Mouse (Mus musculus): ENCODE measurements around the gene Slc39a11. TPM values are rescaled to one million over a fixed set of nuclear protein-coding genes. Genes with fewer than 3 reads are reported as not detected.

Gene Slc39a11
- polyA plus RNA-seq, 1 experiment from 2014 or later: 26.3 TPM

GRCm38 (mm10) chr11:113268831-113269319, 381.0 kb downstream of the Slc39a11 start:
- Histone ChIP-seq H3K9ac (no peak overlapping the region), H3K4me3 (no peak overlapping the region), H3K4me2 (no peak overlapping the region), H3K4me1 (peaks cover 40% of the 10 kb centered on the region), H3K36me3 (no peaks in the 10 kb centered on the region), H3K27me3 (no peaks in the 10 kb centered on the region), H3K9me3 (no peaks in the 10 kb centered on the region), H3K27ac (no peak overlapping the region)
- 93% methylated on average over 8 of the region's 8 CpGs for WGBS
- ATAC-seq (ENCODE audit: insufficient number of reproducible peaks, insufficient read depth, low FRiP score, low TSS enrichment, low read depth): no peak

DNA sequence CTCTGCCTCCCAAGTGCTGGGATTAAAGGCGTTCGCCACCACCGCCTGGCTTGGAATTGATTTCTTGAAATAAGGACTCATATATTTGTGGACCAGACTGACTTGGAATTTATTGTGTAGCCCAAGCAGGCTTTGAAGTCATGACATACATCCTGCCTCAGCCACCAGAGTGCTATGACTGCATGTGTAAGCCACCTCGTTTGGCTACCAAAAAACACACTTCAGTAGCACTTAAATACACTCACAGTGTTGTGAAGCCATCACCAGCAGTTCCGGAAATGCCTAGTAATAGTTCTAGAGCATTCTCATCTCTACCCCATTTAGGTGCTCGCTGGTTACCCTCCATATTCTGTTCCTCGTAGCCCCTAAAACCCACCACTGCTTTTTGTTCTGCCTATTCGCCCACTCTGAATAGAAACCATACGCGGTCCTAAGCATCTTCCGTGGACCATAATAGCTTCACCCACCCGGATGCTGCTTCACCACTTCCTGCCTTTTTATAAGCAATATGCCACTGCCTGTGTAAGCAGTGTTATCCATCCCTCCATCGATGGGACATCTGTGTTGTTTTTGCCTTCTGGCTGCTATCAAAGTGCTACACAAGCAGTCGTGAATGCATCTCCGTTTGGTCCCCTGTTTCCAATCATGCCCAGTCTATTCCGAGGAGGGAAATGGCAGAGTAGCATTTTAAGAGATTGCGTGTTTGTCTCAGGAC, 382.2 kb downstream of the Slc39a11 start:
- no peaks in the 10 kb centered on the region for H3K9me3 ChIP-seq
- H3K27ac ChIP-seq: no peak overlapping the region
- H3K36me3 ChIP-seq: no peaks in the 10 kb centered on the region
- no peak for ATAC-seq (ENCODE audit: insufficient number of reproducible peaks, insufficient read depth, low FRiP score, low TSS enrichment, low read depth)
- no peaks in the 10 kb centered on the region for H3K27me3 ChIP-seq
- WGBS: 60% methylated on average over 17 of the region's 17 CpGs
- peaks cover 35% of the 10 kb centered on the region for H3K4me1 ChIP-seq
- H3K4me3 ChIP-seq: no peak overlapping the region
- H3K9ac ChIP-seq: no peak overlapping the region
- H3K4me2 ChIP-seq: no peak overlapping the region

GRCm38 (mm10) chr11:113266706-113267105, 383.2 kb downstream of the Slc39a11 start:
- H3K27me3 ChIP-seq: no peaks in the 10 kb centered on the region
- no peaks in the 10 kb centered on the region for H3K36me3 ChIP-seq
- H3K9ac ChIP-seq: no peak overlapping the region
- H3K9me3 ChIP-seq: no peaks in the 10 kb centered on the region
- WGBS: 42% methylated on average over 4 of the region's 4 CpGs
- H3K27ac ChIP-seq: no peak overlapping the region
- H3K4me1 ChIP-seq: peaks cover 38% of the 10 kb centered on the region
- ATAC-seq (ENCODE audit: insufficient number of reproducible peaks, insufficient read depth, low FRiP score, low TSS enrichment, low read depth): no peak
- no peak overlapping the region for H3K4me2 ChIP-seq
- no peak overlapping the region for H3K4me3 ChIP-seq

DNA sequence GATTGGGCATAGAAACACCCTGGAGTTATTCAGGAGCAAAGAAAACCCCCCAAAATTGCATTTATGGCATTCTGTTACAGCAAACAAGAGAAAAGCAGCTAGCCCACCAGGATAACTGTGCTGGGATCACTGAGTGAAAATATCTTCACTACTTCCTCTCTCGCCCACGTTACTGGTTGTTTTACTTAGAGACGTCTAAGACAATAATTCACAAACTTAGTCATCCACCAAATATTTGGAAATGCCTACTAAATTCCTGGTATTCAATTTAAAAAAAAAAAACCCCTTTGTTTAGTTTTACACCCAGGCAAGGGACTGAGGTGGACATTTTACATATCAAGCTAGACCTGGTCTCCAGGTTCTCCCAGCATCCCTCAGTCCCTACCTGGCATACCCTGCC, 384.3 kb downstream of the Slc39a11 start:
- no peaks in the 10 kb centered on the region for H3K27me3 ChIP-seq
- peaks cover 40% of the 10 kb centered on the region for H3K4me1 ChIP-seq
- no peak for ATAC-seq (ENCODE audit: insufficient number of reproducible peaks, insufficient read depth, low FRiP score, low TSS enrichment, low read depth)
- H3K36me3 ChIP-seq: no peaks in the 10 kb centered on the region
- no peaks in the 10 kb centered on the region for H3K9me3 ChIP-seq
- no peak overlapping the region for H3K27ac ChIP-seq
- 66% methylated on average over 3 of the region's 3 CpGs for WGBS
- no peak overlapping the region for H3K9ac ChIP-seq
- H3K4me2 ChIP-seq: no peak overlapping the region
- no peak overlapping the region for H3K4me3 ChIP-seq

GRCm38 (mm10) chr11:113263971-113264370, 385.9 kb downstream of the Slc39a11 start:
- Histone ChIP-seq H3K4me3 (no peak overlapping the region), H3K27ac (no peak overlapping the region), H3K9me3 (no peaks in the 10 kb centered on the region), H3K27me3 (no peaks in the 10 kb centered on the region), H3K36me3 (no peaks in the 10 kb centered on the region), H3K4me2 (no peak overlapping the region), H3K9ac (no peak overlapping the region), H3K4me1 (peaks cover 51% of the 10 kb centered on the region)
- WGBS: 75% methylated on average over 7 of the region's 7 CpGs
- ATAC-seq (ENCODE audit: insufficient number of reproducible peaks, insufficient read depth, low FRiP score, low TSS enrichment, low read depth): no peak

- no peak overlapping the region for H3K4me3 ChIP-seq
- 8% methylated on average over 8 of the region's 8 CpGs for WGBS
- no peak for ATAC-seq (ENCODE audit: insufficient number of reproducible peaks, insufficient read depth, low FRiP score, low TSS enrichment, low read depth)
These were observed 387.8 kb downstream of the Slc39a11 start for GRCm38 (mm10) chr11:113262062-113262461.

DNA sequence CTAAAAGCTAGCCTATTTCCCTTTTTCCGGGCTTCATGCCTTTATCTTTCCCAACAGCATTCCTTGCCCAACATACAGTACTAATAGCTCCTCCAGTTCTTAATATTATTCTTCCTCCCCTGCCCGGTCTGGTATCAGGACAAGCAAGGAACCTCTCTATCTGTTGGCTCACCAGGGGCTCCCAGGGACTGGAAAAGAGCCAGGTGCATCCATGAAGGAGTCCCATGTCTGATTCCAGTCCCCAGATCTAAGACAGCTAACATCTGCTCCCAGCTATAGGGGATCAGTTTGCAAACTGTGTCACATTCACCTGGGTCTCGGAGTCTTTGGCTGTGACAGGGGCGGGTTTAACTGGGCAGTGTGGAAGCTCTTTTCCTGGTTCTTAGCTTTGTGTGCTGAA, 388.5 kb downstream of the Slc39a11 start:
- Histone ChIP-seq H3K27me3 (no peaks in the 10 kb centered on the region), H3K4me1 (peaks cover 45% of the 10 kb centered on the region), H3K4me3 (no peak overlapping the region), H3K9ac (0 out of 2 replicates have a peak overlapping the region, but pooled peaks have one; percentile 32), H3K36me3 (no peaks in the 10 kb centered on the region), H3K27ac (peak overlapping the region; percentile 86), H3K4me2 (no peak overlapping the region), H3K9me3 (no peaks in the 10 kb centered on the region)
- 49% methylated on average over 4 of the region's 4 CpGs for WGBS
- no peak for ATAC-seq (ENCODE audit: insufficient number of reproducible peaks, insufficient read depth, low FRiP score, low TSS enrichment, low read depth)

More at GRCm38 (mm10) chr11:113262062-113262461, 387.8 kb downstream of the Slc39a11 start:
- Histone ChIP-seq H3K27ac (peak overlapping the region; percentile 86), H3K4me1 (peaks cover 48% of the 10 kb centered on the region), H3K36me3 (no peaks in the 10 kb centered on the region), H3K4me2 (peak overlapping the region; percentile 9), H3K9me3 (no peaks in the 10 kb centered on the region), H3K9ac (0 out of 2 replicates have a peak overlapping the region, but pooled peaks have one; percentile 16), H3K27me3 (no peaks in the 10 kb centered on the region)

DNA sequence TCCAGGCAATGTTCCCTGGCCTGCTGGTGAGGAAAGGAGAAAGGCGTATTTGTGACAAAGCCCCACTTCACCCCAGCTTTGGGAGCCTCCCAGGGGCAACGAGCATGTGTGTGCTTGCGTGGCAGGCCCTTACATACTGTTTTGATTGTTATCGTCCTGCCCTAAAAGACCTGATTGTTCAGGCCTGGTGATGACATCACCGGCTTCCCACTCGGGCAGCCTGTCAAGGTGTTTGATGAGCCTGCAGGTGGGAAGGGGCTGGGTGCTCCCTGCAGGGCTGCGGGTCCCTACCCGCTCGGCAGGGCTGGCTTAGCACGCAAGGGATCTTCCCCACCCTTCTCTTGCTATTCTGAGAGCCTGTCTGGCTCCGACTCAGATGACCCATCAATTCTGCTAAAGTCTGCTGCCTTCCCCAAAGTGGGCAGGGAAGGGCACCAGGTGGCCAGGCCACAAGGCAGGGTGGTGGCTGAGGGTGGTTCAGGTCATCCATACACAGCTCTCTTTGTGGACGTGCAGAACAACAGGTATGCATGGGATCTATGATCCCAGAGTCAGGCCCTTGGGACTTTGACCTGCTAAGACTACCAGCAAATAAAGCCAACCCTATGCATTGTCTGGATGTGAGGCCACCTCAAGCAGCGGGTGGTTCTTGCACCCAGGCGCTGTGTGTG, 390.0 kb downstream of the Slc39a11 start:
- no peak for ATAC-seq (ENCODE audit: insufficient number of reproducible peaks, insufficient read depth, low FRiP score, low TSS enrichment, low read depth)
- 59% methylated on average over 14 of the region's 14 CpGs for WGBS
- H3K4me1 ChIP-seq: peaks cover 61% of the 10 kb centered on the region
- H3K9me3 ChIP-seq: no peaks in the 10 kb centered on the region
- no peak overlapping the region for H3K4me2 ChIP-seq
- H3K36me3 ChIP-seq: no peaks in the 10 kb centered on the region
- no peaks in the 10 kb centered on the region for H3K27me3 ChIP-seq
- H3K9ac ChIP-seq: no peak overlapping the region
- no peak overlapping the region for H3K4me3 ChIP-seq
- H3K27ac ChIP-seq: peak overlapping the region; percentile 23

DNA sequence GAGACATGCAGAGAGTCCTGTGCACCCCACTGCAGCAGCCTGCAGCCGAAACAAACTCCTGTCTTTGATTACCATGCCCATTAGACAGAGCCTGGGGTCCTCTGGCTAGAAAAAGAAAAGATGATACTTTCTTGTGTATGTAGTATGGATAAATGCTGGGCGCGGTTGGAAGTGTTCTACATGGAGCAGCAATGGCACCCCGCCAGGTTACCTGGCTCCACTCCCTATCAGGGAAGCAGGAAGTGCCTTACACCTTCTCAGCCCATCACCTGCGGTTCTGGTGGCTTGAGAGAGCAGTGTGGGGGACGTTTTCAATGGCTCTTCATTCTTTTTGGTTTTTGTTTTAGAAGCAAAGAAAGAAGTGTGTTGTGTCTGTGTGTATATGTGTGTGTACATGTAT, 391.9 kb downstream of the Slc39a11 start:
- H3K9ac ChIP-seq: no peak overlapping the region
- H3K9me3 ChIP-seq: no peaks in the 10 kb centered on the region

GRCm38 (mm10) chr11:113254653-113255052, 395.2 kb downstream of the Slc39a11 start:
- Histone ChIP-seq H3K4me3 (no peak overlapping the region), H3K36me3 (no peaks in the 10 kb centered on the region), H3K4me1 (peaks cover 38% of the 10 kb centered on the region), H3K4me2 (no peak overlapping the region), H3K27ac (peak overlapping the region; percentile 80), H3K9ac (no peak overlapping the region), H3K9me3 (no peaks in the 10 kb centered on the region), H3K27me3 (no peaks in the 10 kb centered on the region)
- no peak for ATAC-seq (ENCODE audit: insufficient number of reproducible peaks, insufficient read depth, low FRiP score, low TSS enrichment, low read depth)
- WGBS: 49% methylated on average over 6 of the region's 6 CpGs

More for the DNA sequence above, 391.9 kb downstream of the Slc39a11 start:
- Histone ChIP-seq H3K4me2 (no peak overlapping the region), H3K4me3 (no peak overlapping the region), H3K4me1 (peaks cover 66% of the 10 kb centered on the region), H3K36me3 (no peaks in the 10 kb centered on the region), H3K27ac (no peak overlapping the region), H3K27me3 (no peaks in the 10 kb centered on the region)
- 69% methylated on average over 6 of the region's 6 CpGs for WGBS
- no peak for ATAC-seq (ENCODE audit: insufficient number of reproducible peaks, insufficient read depth, low FRiP score, low TSS enrichment, low read depth)

GRCm38 (mm10) chr11:113253169-113253568, 396.7 kb downstream of the Slc39a11 start:
- no peak overlapping the region for H3K9ac ChIP-seq
- H3K4me3 ChIP-seq: no peak overlapping the region
- no peak for ATAC-seq (ENCODE audit: insufficient number of reproducible peaks, insufficient read depth, low FRiP score, low TSS enrichment, low read depth)
- 86% methylated on average over 4 of the region's 4 CpGs for WGBS
- peaks cover 29% of the 10 kb centered on the region for H3K4me1 ChIP-seq
- no peak overlapping the region for H3K4me2 ChIP-seq
- H3K9me3 ChIP-seq: no peaks in the 10 kb centered on the region
- no peaks in the 10 kb centered on the region for H3K36me3 ChIP-seq
- no peaks in the 10 kb centered on the region for H3K27me3 ChIP-seq
- no peak overlapping the region for H3K27ac ChIP-seq

DNA sequence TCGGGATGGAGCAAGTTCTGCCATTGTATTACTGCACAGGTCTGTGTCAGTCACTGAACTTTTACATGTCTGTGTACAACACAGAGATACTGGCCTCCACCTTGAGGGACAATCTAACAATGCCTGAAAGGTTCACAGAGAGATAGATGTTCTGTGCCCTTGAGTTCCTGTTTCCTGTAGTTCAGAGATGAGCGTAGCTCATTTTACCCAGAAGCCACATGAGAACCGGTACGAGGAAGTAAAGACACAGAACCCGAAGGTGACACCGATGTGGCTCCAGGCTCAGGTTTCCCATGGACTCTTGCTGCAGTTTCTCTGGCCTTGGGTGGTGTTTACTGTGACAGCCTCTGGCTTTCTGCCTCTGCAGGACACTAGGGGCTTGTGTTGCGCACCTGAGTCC, 398.7 kb downstream of the Slc39a11 start:
- H3K9ac ChIP-seq: no peak overlapping the region
- no peak overlapping the region for H3K27ac ChIP-seq
- H3K4me2 ChIP-seq: no peak overlapping the region
- ATAC-seq (ENCODE audit: insufficient number of reproducible peaks, insufficient read depth, low FRiP score, low TSS enrichment, low read depth): no peak
- H3K27me3 ChIP-seq: no peaks in the 10 kb centered on the region
- H3K4me1 ChIP-seq: peaks cover 23% of the 10 kb centered on the region
- H3K4me3 ChIP-seq: no peak overlapping the region
- no peaks in the 10 kb centered on the region for H3K36me3 ChIP-seq
- no peaks in the 10 kb centered on the region for H3K9me3 ChIP-seq
- 87% methylated on average over 7 of the region's 7 CpGs for WGBS

Measured in embryonic facial prominence, embryonic 13.5 days (tissue).